Mouse (Mus musculus): ENCODE measurements around the gene Itgb2. TPM values are rescaled to one million over a fixed set of nuclear protein-coding genes. Genes with fewer than 3 reads are reported as not detected.
A peak's percentile ranks its signal among the peaks of the same experiment; 100 is the strongest.

The Itgb2 gene
- total RNA-seq, 2 experiments from 2014 or later: 5.3 to 8.5 TPM

DNA sequence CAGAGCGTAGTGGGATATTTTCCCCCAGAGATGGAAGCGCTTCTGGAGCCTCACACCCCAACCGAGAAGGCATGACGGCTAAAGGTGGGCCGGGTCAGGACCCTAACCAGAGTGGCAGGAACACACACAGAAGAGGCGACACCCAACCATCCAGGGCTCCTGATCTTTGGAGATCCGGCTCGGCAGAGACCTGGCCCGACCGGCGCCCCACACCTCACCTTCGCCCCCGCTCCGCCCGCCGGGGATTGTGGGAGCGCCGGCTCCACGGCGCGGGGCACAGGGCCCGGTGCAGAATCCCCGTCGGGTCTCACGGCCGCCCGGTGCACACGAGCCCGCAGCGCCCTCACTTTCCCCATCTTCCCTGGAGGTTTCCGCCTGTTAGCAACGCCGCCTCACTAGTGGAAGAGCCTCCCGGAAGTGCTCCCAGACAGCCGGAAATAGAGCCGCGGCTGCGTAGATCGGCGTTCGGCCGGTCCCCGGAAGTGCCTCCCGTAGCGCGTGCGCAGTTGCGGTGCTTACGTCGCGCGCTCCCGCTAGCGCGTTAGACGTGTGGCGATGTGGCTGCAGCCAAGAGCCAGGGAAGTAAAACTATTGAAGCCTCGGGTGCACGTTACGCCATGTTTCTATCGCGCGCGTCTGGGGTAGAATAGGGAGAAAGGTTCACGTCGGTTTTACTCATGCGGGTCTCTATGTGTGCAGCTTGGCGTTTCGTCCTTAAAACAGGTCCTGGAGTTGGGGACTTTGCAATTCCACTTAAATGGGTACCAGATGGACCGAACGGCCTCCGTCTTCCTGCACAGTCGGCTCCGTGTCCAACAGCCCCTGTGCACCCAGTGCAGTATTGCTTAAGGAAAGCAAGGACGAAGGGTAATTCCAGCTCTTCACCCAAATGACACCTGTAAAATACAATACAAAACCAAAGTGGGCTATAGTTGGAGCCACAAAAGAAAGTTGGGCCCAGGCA is 14.4 kb upstream of the Itgb2 start, which contains the start of gene Fam207a:
Gene Fam207a, minus strand, starts transcription at position 401 of the 964 bp plus-strand sequence.
- DNase-seq (ENCODE audit: low spot score in 2 of 2): peak; percentile 81 to 83

DNA sequence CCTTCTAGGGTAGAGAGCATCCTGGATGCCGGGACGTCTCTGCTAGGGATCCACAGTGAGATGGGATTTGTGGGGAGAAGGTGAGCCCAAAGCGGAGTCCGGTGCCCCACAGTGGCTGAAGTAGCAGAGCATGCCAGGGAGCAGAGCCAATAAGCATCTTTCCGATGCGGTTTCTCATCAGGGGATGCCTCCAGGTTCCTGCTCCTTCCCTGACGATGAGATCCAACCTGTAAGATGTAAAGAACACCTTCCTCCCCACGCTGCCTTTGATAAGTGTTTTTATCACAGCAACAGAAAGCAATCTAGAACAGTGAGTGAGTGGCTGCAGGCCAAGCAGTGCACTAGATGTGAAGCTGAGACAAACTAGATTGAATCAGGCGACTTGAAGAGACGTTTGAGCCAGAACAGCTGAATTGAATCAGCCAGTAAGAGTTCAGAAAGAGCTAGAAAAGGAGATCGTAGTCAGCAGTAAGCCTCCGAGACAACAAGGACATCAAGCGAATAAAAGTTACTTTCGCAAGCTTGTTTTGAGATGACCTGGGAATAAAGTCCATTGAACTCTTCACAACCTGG is 13.6 kb upstream of the Itgb2 start:
- DNase-seq (ENCODE audit: low spot score in 2 of 2): no peak

GRCm38 (mm10) chr10:77517066-77517620 is 12.9 kb upstream of the Itgb2 start:
- peak in 1 of 2 experiments; percentile 37 for DNase-seq (ENCODE audit: low spot score in 2 of 2)

GRCm38 (mm10) chr10:77517801-77518200 is 12.3 kb upstream of the Itgb2 start:
- DNase-seq (ENCODE audit: low spot score in 2 of 2): no peak

- no peak for DNase-seq (ENCODE audit: low spot score in 2 of 2)
Measured at GRCm38 (mm10) chr10:77519191-77519590, 10.9 kb upstream of the Itgb2 start.

- DNase-seq (ENCODE audit: low spot score in 2 of 2): no peak
Measured at GRCm38 (mm10) chr10:77520497-77520896, 9.6 kb upstream of the Itgb2 start.

DNA sequence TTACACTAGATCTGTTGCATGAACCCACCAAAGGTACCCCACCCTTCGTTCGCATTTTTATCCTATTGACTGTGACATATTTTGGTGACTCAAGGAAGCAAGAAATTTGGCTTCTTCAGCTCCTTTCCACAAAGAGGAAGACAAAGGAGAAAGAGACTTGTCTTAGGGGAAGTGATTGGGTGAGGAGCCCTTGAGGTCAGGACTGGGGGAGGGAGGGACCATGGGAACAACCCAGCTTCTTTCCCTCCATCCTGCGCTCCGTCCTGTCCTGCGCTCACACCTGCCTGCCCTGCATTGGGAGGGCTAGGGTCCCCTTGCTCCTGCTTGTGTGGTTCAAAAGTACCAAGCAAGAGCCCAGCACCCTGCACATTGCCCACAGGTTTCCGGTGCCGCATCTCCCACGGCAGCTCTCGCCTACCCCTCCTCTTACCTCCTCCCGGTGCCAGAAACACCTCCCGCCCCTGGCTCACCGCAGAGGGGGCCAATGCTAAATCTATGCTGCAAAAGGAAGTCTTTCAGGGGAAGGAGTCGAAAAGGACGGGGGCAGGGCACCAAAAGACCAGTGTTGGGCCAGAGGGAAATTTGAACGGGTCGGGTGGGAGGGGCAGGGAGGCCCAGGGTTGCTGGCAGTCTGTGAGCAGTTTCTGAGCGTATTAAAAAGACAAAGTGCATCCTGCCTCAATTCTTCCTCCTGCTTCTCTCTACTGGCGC is 7.9 kb upstream of the Itgb2 start:
- DNase-seq (ENCODE audit: low spot score in 2 of 2): no peak

DNA sequence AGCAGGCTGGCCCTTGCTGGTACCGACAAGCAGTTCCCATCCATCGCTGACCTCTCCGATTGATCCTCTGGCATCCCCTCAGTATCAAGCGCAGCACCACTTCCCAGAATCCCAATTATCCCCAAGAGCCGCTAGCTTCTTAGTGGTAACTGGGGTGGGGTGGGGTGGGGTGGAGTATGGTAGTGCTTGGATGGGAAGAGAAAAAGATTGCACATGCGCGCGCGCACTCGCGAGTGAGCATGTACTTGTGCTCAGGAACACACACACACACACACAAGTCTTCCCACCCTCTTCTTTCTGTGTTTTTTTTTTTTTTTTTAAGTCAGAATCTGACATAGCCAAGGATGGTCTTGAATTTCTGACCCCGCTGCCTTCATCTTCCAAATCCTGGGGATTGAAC is 7.3 kb upstream of the Itgb2 start:
- DNase-seq (ENCODE audit: low spot score in 2 of 2): no peak

DNA sequence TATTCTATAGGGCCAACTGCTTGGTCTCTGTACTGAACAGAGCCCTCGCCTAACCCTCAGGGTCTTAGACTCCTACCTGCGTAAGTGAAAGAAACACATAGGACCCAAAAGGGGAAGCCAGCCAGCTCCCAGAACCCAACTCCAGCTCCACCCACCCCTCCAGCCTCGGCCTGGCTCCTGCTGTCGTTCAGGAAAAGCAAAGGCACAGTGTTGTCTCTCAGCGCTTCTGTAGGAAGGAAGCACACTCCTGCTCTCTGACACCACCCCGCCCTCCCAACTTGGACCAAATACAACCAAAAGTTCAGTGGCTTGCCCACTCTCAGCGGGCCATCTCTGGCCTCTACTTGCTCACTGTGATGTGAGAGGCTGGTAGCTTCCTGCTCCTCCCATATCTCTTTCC is 6.7 kb upstream of the Itgb2 start:
- DNase-seq (ENCODE audit: low spot score in 2 of 2): no peak

GRCm38 (mm10) chr10:77526488-77526887 is 3.6 kb upstream of the Itgb2 start:
- DNase-seq (ENCODE audit: low spot score in 2 of 2): no peak

GRCm38 (mm10) chr10:77528634-77529033 is 1.4 kb upstream of the Itgb2 start:
- no peak for DNase-seq (ENCODE audit: low spot score in 2 of 2)

GRCm38 (mm10) chr10:77531026-77532019 is 1.3 kb downstream of the Itgb2 start:
- DNase-seq (ENCODE audit: low spot score in 2 of 2): no peak

DNA sequence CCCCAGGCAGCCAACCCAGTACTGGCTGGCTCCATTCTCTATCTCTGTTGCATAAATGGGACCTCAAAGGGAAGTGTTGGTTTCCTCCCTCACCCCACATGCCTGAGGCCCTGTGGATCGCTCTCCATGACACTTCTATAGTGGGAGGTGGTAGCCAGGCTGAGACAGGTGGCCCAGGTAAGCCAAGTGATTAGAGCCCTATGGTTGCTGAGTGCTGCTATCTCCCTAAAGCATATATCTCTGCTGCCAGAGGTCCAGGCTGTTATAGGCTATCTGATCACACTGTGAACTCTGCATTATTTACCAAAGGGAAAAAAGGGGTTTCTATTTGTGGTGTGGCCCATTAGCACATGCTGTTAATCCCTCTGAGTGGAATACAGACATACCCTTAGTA is 2.0 kb downstream of the Itgb2 start:
- DNase-seq (ENCODE audit: low spot score in 2 of 2): no peak

- no peak for DNase-seq (ENCODE audit: low spot score in 2 of 2)
Measured at GRCm38 (mm10) chr10:77536727-77537126, 6.7 kb downstream of the Itgb2 start.

DNA sequence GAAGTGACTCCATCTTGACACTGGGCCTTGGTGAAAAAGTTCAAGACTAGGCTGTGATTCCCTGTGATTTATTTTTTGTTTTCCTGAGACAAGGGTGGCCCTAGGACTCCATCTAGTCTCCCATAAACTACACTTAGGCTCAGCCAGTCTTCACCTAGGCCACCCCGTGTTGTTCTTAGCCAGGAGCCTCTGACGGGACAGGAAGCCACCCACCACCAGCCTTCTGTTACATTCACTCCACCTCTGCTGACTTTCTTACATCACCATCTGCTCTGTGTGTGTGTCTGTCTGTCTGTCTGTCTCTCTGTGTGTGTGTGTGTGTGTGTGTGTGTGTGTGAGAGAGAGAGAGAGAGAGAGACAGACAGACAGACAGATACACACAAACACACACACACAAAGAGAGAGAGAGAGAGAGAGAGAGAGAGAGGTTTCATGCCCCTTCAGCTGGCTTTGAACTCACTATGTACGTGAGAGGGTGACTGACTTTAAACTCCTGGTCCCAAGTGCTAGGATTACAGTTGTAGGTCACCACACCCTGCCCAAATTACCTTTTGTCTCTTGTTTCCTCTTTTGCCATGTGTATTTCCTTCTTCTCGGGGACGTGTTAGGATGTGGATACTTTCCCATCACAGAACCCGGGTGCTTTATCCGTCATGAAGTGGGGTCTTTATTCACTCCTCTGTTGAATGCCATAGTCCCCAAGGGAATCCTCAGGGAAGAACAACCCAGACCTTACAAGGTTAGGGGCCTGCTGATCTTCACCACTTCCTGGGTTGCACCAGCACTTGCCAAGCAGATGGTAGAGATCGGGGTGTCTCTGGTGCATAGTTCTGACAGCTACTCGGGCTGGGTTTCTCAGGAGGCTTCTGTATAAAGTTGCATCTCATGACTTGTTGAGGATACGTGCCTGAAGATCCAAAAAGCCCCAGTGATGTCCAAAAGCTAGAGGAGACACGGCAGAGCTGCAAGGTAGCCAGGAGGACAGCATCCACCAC is 7.5 kb downstream of the Itgb2 start:
- DNase-seq (ENCODE audit: low spot score in 2 of 2): no peak

DNA sequence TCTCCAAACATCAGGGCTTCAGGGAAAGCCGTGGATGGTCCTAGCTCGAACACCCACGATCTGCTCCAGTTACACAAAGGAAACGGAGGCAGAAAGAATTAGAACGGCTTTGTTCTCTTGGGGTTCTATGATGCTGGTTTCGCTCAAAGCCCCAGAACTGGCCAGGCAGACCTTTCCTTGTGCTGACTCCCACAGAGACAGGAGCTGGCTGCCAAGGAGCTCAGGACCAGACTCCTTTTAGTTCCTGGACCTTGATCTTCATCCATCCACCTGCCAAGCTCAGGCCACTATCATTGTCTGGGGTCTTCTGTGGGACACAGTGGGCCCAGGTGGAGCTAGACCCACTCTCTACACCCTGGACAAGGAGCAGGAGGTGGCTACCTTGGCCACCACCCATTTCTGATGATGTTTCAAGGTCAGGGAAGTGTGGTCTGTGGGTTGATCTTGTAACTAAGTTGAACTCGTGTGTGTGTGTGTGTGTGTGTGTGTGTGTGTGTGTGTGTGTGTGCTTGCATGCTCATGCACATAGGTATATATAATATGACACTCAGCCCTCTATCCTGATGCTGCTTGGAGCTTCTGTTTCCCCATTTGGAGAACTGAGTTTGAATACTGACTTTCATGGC is 9.4 kb downstream of the Itgb2 start:
- no peak for DNase-seq (ENCODE audit: low spot score in 2 of 2)

DNA sequence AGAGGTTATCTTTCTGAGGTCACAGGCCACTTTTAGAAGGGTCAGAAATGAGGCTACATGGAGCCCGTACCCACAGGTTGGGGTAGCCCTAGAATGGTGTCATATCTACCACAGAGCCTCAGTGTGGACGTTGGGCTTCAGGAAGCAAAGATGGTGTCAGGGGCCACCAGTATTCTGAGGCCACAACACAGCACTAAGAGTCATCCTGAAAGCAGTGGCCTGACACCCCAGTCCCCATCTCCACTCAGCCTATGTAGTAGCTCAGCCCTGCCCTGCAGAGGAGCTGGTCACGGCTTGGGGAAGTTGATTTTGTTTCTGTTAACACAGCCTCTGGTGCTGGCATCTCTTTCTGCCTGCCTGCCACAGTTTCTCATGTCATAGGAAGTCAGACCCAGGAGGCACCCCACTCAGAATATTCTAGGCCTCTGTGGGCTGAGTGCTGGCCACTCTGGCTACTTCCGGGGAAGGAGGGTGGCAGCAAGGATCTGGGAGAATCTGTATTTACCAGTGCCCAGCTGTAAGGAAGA is 10.6 kb downstream of the Itgb2 start:
- no peak for DNase-seq (ENCODE audit: low spot score in 2 of 2)

All from adrenal gland, postnatal 4 days (tissue).